Mouse (Mus musculus) bone marrow, adult 2 months (tissue): ENCODE data around the gene Ppp1r1c.

ENCODE experiments used
- CTCF ChIP-seq: fragments of 200-500 bp; IDR thresholded peaks from 2 replicates; pipeline ENCODE4 v1.5.1; 2011; ENCODE audit warnings: low read length, control low read depth; ENCODE audit not compliant: control insufficient read depth, insufficient read depth
- POLR2A ChIP-seq: fragments of 200-500 bp; IDR thresholded peaks from 2 replicates; pipeline ENCODE4 v1.6.1; 2011; ENCODE audit warnings: low read depth, mild to moderate bottlenecking, control low read depth, low read length, borderline replicate concordance; ENCODE audit not compliant: control insufficient read depth

GRCm38 (mm10) chr2:79665492-79665891 is 42.1 kb upstream of the Ppp1r1c start:
- no peak for TF ChIP-seq CTCF
- no peak for TF ChIP-seq POLR2A
